Mouse (Mus musculus): ENCODE results near the gene Paxbp1. TPM values are rescaled to one million over a fixed set of nuclear protein-coding genes. Genes with fewer than 3 reads are reported as not detected.

Paxbp1 gene
- polyA plus RNA-seq, 1 experiment from 2014 or later: 84.3 TPM

- Histone ChIP-seq H3K36me3 (replicated peaks; ENCODE audit: control insufficient read depth, insufficient read depth, low read depth, low read length) (no peaks in the 10 kb centered on the region), H3K27ac (replicated peaks; ENCODE audit: low read depth, low read length) (no peak overlapping the region), H3K4me2 (ENCODE audit: low read depth, low read length) (no peak overlapping the region), H3K9ac (replicated peaks; ENCODE audit: low read length) (no peak overlapping the region), H3K9me3 (replicated peaks; ENCODE audit: control insufficient read depth, low read length) (no peaks in the 10 kb centered on the region), H3K27me3 (ENCODE audit: control insufficient read depth, insufficient read depth, low read length) (no peaks in the 10 kb centered on the region), H3K4me1 (ENCODE audit: control insufficient read depth, insufficient read depth, low read length) (no peaks in the 10 kb centered on the region), H3K4me3 (ENCODE audit: low read depth, low read length) (no peak overlapping the region)
- 80% methylated on average over 4 of the region's 4 CpGs for WGBS
- ATAC-seq (replicated peaks; ENCODE audit: insufficient number of reproducible peaks, low FRiP score, low TSS enrichment, low read depth) (no peak), DNase-seq (ENCODE audit: low spot score) (no peak)
These were observed 39.3 kb downstream of the Paxbp1 start for GRCm38 (mm10) chr16:91004915-91005538.

- Histone ChIP-seq H3K9me3 (replicated peaks; ENCODE audit: control insufficient read depth, low read length) (no peaks in the 10 kb centered on the region), H3K4me2 (ENCODE audit: low read depth, low read length) (no peak overlapping the region), H3K4me3 (ENCODE audit: low read depth, low read length) (no peak overlapping the region), H3K9ac (replicated peaks; ENCODE audit: low read length) (no peak overlapping the region), H3K27me3 (ENCODE audit: control insufficient read depth, insufficient read depth, low read length) (no peaks in the 10 kb centered on the region), H3K36me3 (replicated peaks; ENCODE audit: control insufficient read depth, insufficient read depth, low read depth, low read length) (no peaks in the 10 kb centered on the region), H3K4me1 (ENCODE audit: control insufficient read depth, insufficient read depth, low read length) (no peaks in the 10 kb centered on the region), H3K27ac (replicated peaks; ENCODE audit: low read depth, low read length) (no peak overlapping the region)
- ATAC-seq (replicated peaks; ENCODE audit: insufficient number of reproducible peaks, low FRiP score, low TSS enrichment, low read depth): no peak
- WGBS: 89% methylated on average over 2 of the region's 2 CpGs
- DNase-seq (ENCODE audit: low spot score): no peak
These were observed 43.2 kb downstream of the Paxbp1 start for GRCm38 (mm10) chr16:91001098-91001497.

GRCm38 (mm10) chr16:90999827-91000226 is 44.5 kb downstream of the Paxbp1 start:
- WGBS: 73% methylated on average over 4 of the region's 4 CpGs

GRCm38 (mm10) chr16:90997822-90998221 is 46.5 kb downstream of the Paxbp1 start:
- no peaks in the 10 kb centered on the region for H3K4me1 ChIP-seq (ENCODE audit: control insufficient read depth, insufficient read depth, low read length)
- H3K4me2 ChIP-seq (ENCODE audit: low read depth, low read length): no peak overlapping the region
- DNase-seq (ENCODE audit: low spot score): no peak
- no peak for ATAC-seq (replicated peaks; ENCODE audit: insufficient number of reproducible peaks, low FRiP score, low TSS enrichment, low read depth)
- no peaks in the 10 kb centered on the region for H3K9me3 ChIP-seq (replicated peaks; ENCODE audit: control insufficient read depth, low read length)
- no peak overlapping the region for H3K27ac ChIP-seq (replicated peaks; ENCODE audit: low read depth, low read length)
- H3K36me3 ChIP-seq (replicated peaks; ENCODE audit: control insufficient read depth, insufficient read depth, low read depth, low read length): no peaks in the 10 kb centered on the region
- H3K9ac ChIP-seq (replicated peaks; ENCODE audit: low read length): no peak overlapping the region
- no peaks in the 10 kb centered on the region for H3K27me3 ChIP-seq (ENCODE audit: control insufficient read depth, insufficient read depth, low read length)
- 89% methylated on average over 3 of the region's 3 CpGs for WGBS
- no peak overlapping the region for H3K4me3 ChIP-seq (ENCODE audit: low read depth, low read length)

More at GRCm38 (mm10) chr16:90999827-91000226, 44.5 kb downstream of the Paxbp1 start:
- H3K9me3 ChIP-seq (replicated peaks; ENCODE audit: control insufficient read depth, low read length): no peaks in the 10 kb centered on the region
- DNase-seq (ENCODE audit: low spot score) (no peak), ATAC-seq (replicated peaks; ENCODE audit: insufficient number of reproducible peaks, low FRiP score, low TSS enrichment, low read depth) (no peak)
- no peak overlapping the region for H3K4me2 ChIP-seq (ENCODE audit: low read depth, low read length)
- H3K27ac ChIP-seq (replicated peaks; ENCODE audit: low read depth, low read length): no peak overlapping the region
- H3K4me3 ChIP-seq (ENCODE audit: low read depth, low read length): no peak overlapping the region
- H3K4me1 ChIP-seq (ENCODE audit: control insufficient read depth, insufficient read depth, low read length): no peaks in the 10 kb centered on the region
- H3K27me3 ChIP-seq (ENCODE audit: control insufficient read depth, insufficient read depth, low read length): no peaks in the 10 kb centered on the region
- H3K36me3 ChIP-seq (replicated peaks; ENCODE audit: control insufficient read depth, insufficient read depth, low read depth, low read length): no peaks in the 10 kb centered on the region
- H3K9ac ChIP-seq (replicated peaks; ENCODE audit: low read length): no peak overlapping the region

GRCm38 (mm10) chr16:90996327-90997243 is 47.8 kb downstream of the Paxbp1 start:
- 85% methylated on average over 7 of the region's 7 CpGs for WGBS
- no peaks in the 10 kb centered on the region for H3K36me3 ChIP-seq (replicated peaks; ENCODE audit: control insufficient read depth, insufficient read depth, low read depth, low read length)
- DNase-seq (ENCODE audit: low spot score) (no peak), ATAC-seq (replicated peaks; ENCODE audit: insufficient number of reproducible peaks, low FRiP score, low TSS enrichment, low read depth) (no peak)
- H3K27ac ChIP-seq (replicated peaks; ENCODE audit: low read depth, low read length): no peak overlapping the region
- H3K9me3 ChIP-seq (replicated peaks; ENCODE audit: control insufficient read depth, low read length): no peaks in the 10 kb centered on the region
- no peak overlapping the region for H3K9ac ChIP-seq (replicated peaks; ENCODE audit: low read length)
- no peak overlapping the region for H3K4me3 ChIP-seq (ENCODE audit: low read depth, low read length)
- no peaks in the 10 kb centered on the region for H3K4me1 ChIP-seq (ENCODE audit: control insufficient read depth, insufficient read depth, low read length)
- H3K27me3 ChIP-seq (ENCODE audit: control insufficient read depth, insufficient read depth, low read length): no peaks in the 10 kb centered on the region
- H3K4me2 ChIP-seq (ENCODE audit: low read depth, low read length): no peak overlapping the region

- no peaks in the 10 kb centered on the region for H3K36me3 ChIP-seq (replicated peaks; ENCODE audit: control insufficient read depth, insufficient read depth, low read depth, low read length)
- no peaks in the 10 kb centered on the region for H3K4me1 ChIP-seq (ENCODE audit: control insufficient read depth, insufficient read depth, low read length)
- no peak overlapping the region for H3K4me3 ChIP-seq (ENCODE audit: low read depth, low read length)
- no peak overlapping the region for H3K9ac ChIP-seq (replicated peaks; ENCODE audit: low read length)
- ATAC-seq (replicated peaks; ENCODE audit: insufficient number of reproducible peaks, low FRiP score, low TSS enrichment, low read depth): no peak
- no peak overlapping the region for H3K27ac ChIP-seq (replicated peaks; ENCODE audit: low read depth, low read length)
- H3K4me2 ChIP-seq (ENCODE audit: low read depth, low read length): no peak overlapping the region
- WGBS: 80% methylated on average over 5 of the region's 5 CpGs
- no peak for DNase-seq (ENCODE audit: low spot score)
- H3K27me3 ChIP-seq (ENCODE audit: control insufficient read depth, insufficient read depth, low read length): no peaks in the 10 kb centered on the region
- no peaks in the 10 kb centered on the region for H3K9me3 ChIP-seq (replicated peaks; ENCODE audit: control insufficient read depth, low read length)
These were observed 48.8 kb downstream of the Paxbp1 start for GRCm38 (mm10) chr16:90995498-90995897.

- Histone ChIP-seq H3K27ac (replicated peaks; ENCODE audit: low read depth, low read length) (no peak overlapping the region), H3K27me3 (ENCODE audit: control insufficient read depth, insufficient read depth, low read length) (no peaks in the 10 kb centered on the region), H3K36me3 (replicated peaks; ENCODE audit: control insufficient read depth, insufficient read depth, low read depth, low read length) (no peaks in the 10 kb centered on the region), H3K9me3 (replicated peaks; ENCODE audit: control insufficient read depth, low read length) (no peaks in the 10 kb centered on the region), H3K9ac (replicated peaks; ENCODE audit: low read length) (no peak overlapping the region), H3K4me1 (ENCODE audit: control insufficient read depth, insufficient read depth, low read length) (no peaks in the 10 kb centered on the region), H3K4me2 (ENCODE audit: low read depth, low read length) (no peak overlapping the region), H3K4me3 (ENCODE audit: low read depth, low read length) (no peak overlapping the region)
- ATAC-seq (replicated peaks; ENCODE audit: insufficient number of reproducible peaks, low FRiP score, low TSS enrichment, low read depth) (no peak), DNase-seq (ENCODE audit: low spot score) (no peak)
- WGBS: 66% methylated on average over 4 of the region's 4 CpGs
These were observed 49.3 kb downstream of the Paxbp1 start for GRCm38 (mm10) chr16:90995023-90995422.

- H3K9me3 ChIP-seq (replicated peaks; ENCODE audit: control insufficient read depth, low read length): no peaks in the 10 kb centered on the region
- no peak overlapping the region for H3K4me3 ChIP-seq (ENCODE audit: low read depth, low read length)
- ATAC-seq (replicated peaks; ENCODE audit: insufficient number of reproducible peaks, low FRiP score, low TSS enrichment, low read depth): no peak
- H3K27ac ChIP-seq (replicated peaks; ENCODE audit: low read depth, low read length): no peak overlapping the region
- no peaks in the 10 kb centered on the region for H3K27me3 ChIP-seq (ENCODE audit: control insufficient read depth, insufficient read depth, low read length)
- H3K9ac ChIP-seq (replicated peaks; ENCODE audit: low read length): no peak overlapping the region
- H3K4me1 ChIP-seq (ENCODE audit: control insufficient read depth, insufficient read depth, low read length): no peaks in the 10 kb centered on the region
- H3K4me2 ChIP-seq (ENCODE audit: low read depth, low read length): no peak overlapping the region
- no peaks in the 10 kb centered on the region for H3K36me3 ChIP-seq (replicated peaks; ENCODE audit: control insufficient read depth, insufficient read depth, low read depth, low read length)
- WGBS: 94% methylated on average over 8 of the region's 8 CpGs
- DNase-seq (ENCODE audit: low spot score): no peak
These were observed 55.2 kb downstream of the Paxbp1 start for GRCm38 (mm10) chr16:90989162-90989561.
